Mouse (Mus musculus) midbrain, embryonic 16.5 days (tissue): Measurements from ENCODE around the gene Uvrag. TPM values are rescaled to one million over a fixed set of nuclear protein-coding genes. Genes with fewer than 3 reads are reported as not detected.

Source experiments
- ATAC-seq: fragments of 200-750 bp; cut with Nextera tagmentation; 2 replicates; pipeline ENCODE4 v1.8.0; 2017; ENCODE audit warnings: moderate TSS enrichment
- H3K27ac ChIP-seq: fragments of 300-500 bp; sonication (generic); 2 replicates; pipeline ENCODE4 v1.5.1; 2014; ENCODE audit warnings: mild to moderate bottlenecking, low read length, mixed read lengths
- H3K27me3 ChIP-seq: fragments of 300-500 bp; sonication (generic); 2 replicates; pipeline ENCODE4 v1.6.1; 2014; ENCODE audit warnings: low read depth, low read length, mixed read lengths; ENCODE audit not compliant: control insufficient read depth, insufficient read depth
- H3K36me3 ChIP-seq: fragments of 300-500 bp; sonication (generic); 2 replicates; pipeline ENCODE4 v1.6.1; 2014; ENCODE audit warnings: mild to moderate bottlenecking, low read length, moderate library complexity, mixed read lengths; ENCODE audit not compliant: control insufficient read depth, insufficient read depth
- H3K4me1 ChIP-seq: fragments of 300-500 bp; sonication (generic); 2 replicates; pipeline ENCODE4 v1.6.1; 2014; ENCODE audit warnings: mild to moderate bottlenecking, low read length, mixed read lengths; ENCODE audit not compliant: control insufficient read depth, insufficient read depth
- H3K4me2 ChIP-seq: fragments of 300-500 bp; sonication (generic); 2 replicates; pipeline ENCODE4 v1.6.1; 2014; ENCODE audit warnings: mild to moderate bottlenecking, low read length, mixed read lengths
- H3K4me3 ChIP-seq: fragments of 300-500 bp; sonication (generic); 2 replicates; pipeline ENCODE4 v1.5.1; 2014; ENCODE audit warnings: low read depth, mild to moderate bottlenecking, low read length, moderate library complexity, mixed read lengths
- H3K9ac ChIP-seq: fragments of 300-500 bp; sonication (generic); 2 replicates; pipeline ENCODE4 v1.6.1; 2014; ENCODE audit warnings: low read depth, low read length, mixed read lengths
- H3K9me3 ChIP-seq: fragments of 300-500 bp; sonication (generic); replicated peaks from 2 replicates; pipeline ENCODE4 v1.6.1; 2014; ENCODE audit warnings: mild to moderate bottlenecking, low read length, mixed read lengths; ENCODE audit not compliant: control insufficient read depth, poor library complexity, severe bottlenecking
- WGBS: fragments of 180-500 bp; shearing (Covaris S2); extraction: QIAGEN DNeasy Blood & Tissue Kit; methylation state at CpG from one replicate; pipeline ENCODE4 v1.1.7; 2014; 5-methylcytosine and 5-hydroxymethylcytosine counted together
- polyA plus RNA-seq: library from polyadenylated mRNA; unstranded; fragments of >200 nt; fragmentation: Nextera tagmentation; extraction: Ambion mirVana; gene quantifications from 2 replicates; pipeline ENCODE4 v1.2.1, GENCODE M21; 2015

The Uvrag gene
- polyA plus RNA-seq, 1 experiment from 2014 or later, result 16.0 TPM

- Histone ChIP-seq H3K27me3 (no peaks in the 10 kb centered on the region), H3K4me2 (no peak overlapping the region), H3K9ac (no peak overlapping the region), H3K36me3 (no peaks in the 10 kb centered on the region), H3K4me1 (no peaks in the 10 kb centered on the region), H3K9me3 (no peaks in the 10 kb centered on the region), H3K4me3 (no peak overlapping the region), H3K27ac (no peak overlapping the region)
- ATAC-seq, result no peak
- WGBS, result 92% methylated on average over 3 of the region's 3 CpGs
Observed at GRCm38 (mm10) chr7:99023931-99024330, 117.0 kb downstream of the Uvrag start.

GRCm38 (mm10) chr7:99021277-99021676 is 119.7 kb downstream of the Uvrag start:
- no peak overlapping the region for H3K27ac ChIP-seq
- WGBS, result 46% methylated on average over 4 of the region's 4 CpGs
- no peak for ATAC-seq

GRCm38 (mm10) chr7:99020353-99020752 is 120.6 kb downstream of the Uvrag start:
- Histone ChIP-seq H3K4me3 (no peak overlapping the region), H3K4me1 (no peaks in the 10 kb centered on the region), H3K27ac (no peak overlapping the region), H3K36me3 (no peaks in the 10 kb centered on the region), H3K9me3 (no peaks in the 10 kb centered on the region), H3K4me2 (no peak overlapping the region), H3K9ac (no peak overlapping the region), H3K27me3 (no peaks in the 10 kb centered on the region)
- no peak for ATAC-seq
- WGBS, result 64% methylated on average over 4 of the region's 4 CpGs

More at GRCm38 (mm10) chr7:99021277-99021676, 119.7 kb downstream of the Uvrag start:
- Histone ChIP-seq H3K27me3 (no peaks in the 10 kb centered on the region), H3K9ac (no peak overlapping the region), H3K36me3 (no peaks in the 10 kb centered on the region), H3K4me1 (no peaks in the 10 kb centered on the region), H3K4me2 (no peak overlapping the region), H3K4me3 (no peak overlapping the region), H3K9me3 (no peaks in the 10 kb centered on the region)

GRCm38 (mm10) chr7:99017224-99017844 is 123.6 kb downstream of the Uvrag start:
- Histone ChIP-seq H3K4me2 (no peak overlapping the region), H3K4me1 (no peaks in the 10 kb centered on the region), H3K27me3 (no peaks in the 10 kb centered on the region), H3K27ac (no peak overlapping the region), H3K9me3 (no peaks in the 10 kb centered on the region), H3K4me3 (no peak overlapping the region), H3K36me3 (no peaks in the 10 kb centered on the region), H3K9ac (no peak overlapping the region)
- no peak for ATAC-seq
- 69% methylated on average over 2 of the region's 2 CpGs for WGBS

- Histone ChIP-seq H3K27ac (no peak overlapping the region), H3K9ac (no peak overlapping the region), H3K27me3 (no peaks in the 10 kb centered on the region), H3K4me1 (no peaks in the 10 kb centered on the region), H3K36me3 (no peaks in the 10 kb centered on the region), H3K9me3 (no peaks in the 10 kb centered on the region), H3K4me2 (no peak overlapping the region), H3K4me3 (no peak overlapping the region)
- ATAC-seq, result no peak
- WGBS, result 79% methylated on average over 8 of the region's 8 CpGs
Observed at GRCm38 (mm10) chr7:99015914-99016313, 125.0 kb downstream of the Uvrag start.

- H3K4me2 ChIP-seq, result peak overlapping the region; percentile 1; the same call in 1 of the 2 replicates
- 0 out of 2 replicates have a peak overlapping the region, but pooled peaks have one; percentile 20 for H3K27ac ChIP-seq
- peak overlapping the region; percentile 10; the same call in 1 of the 2 replicates for H3K9ac ChIP-seq
- ATAC-seq, result peak; percentile 62
- H3K4me3 ChIP-seq, result no peak overlapping the region
- H3K36me3 ChIP-seq, result no peaks in the 10 kb centered on the region
- 73% methylated on average over 17 of the region's 17 CpGs for WGBS
- H3K4me1 ChIP-seq, result no peaks in the 10 kb centered on the region
- H3K9me3 ChIP-seq, result no peaks in the 10 kb centered on the region
- H3K27me3 ChIP-seq, result no peaks in the 10 kb centered on the region
Observed at GRCm38 (mm10) chr7:99015419-99015818, 125.5 kb downstream of the Uvrag start.

- Histone ChIP-seq H3K27ac (no peak overlapping the region), H3K36me3 (no peaks in the 10 kb centered on the region)
Observed at GRCm38 (mm10) chr7:99014620-99015019, 126.3 kb downstream of the Uvrag start.

GRCm38 (mm10) chr7:99007506-99008354 is 133.2 kb downstream of the Uvrag start:
- H3K27me3 ChIP-seq, result no peaks in the 10 kb centered on the region
- H3K27ac ChIP-seq, result no peak overlapping the region
- 86% methylated on average over 16 of the region's 16 CpGs for WGBS
- H3K9me3 ChIP-seq, result no peaks in the 10 kb centered on the region
- H3K4me2 ChIP-seq, result no peak overlapping the region
- no peak overlapping the region for H3K4me3 ChIP-seq
- no peak for ATAC-seq
- H3K4me1 ChIP-seq, result no peaks in the 10 kb centered on the region
- H3K36me3 ChIP-seq, result no peaks in the 10 kb centered on the region
- H3K9ac ChIP-seq, result no peak overlapping the region

More at GRCm38 (mm10) chr7:99014620-99015019, 126.3 kb downstream of the Uvrag start:
- no peak for ATAC-seq
- Histone ChIP-seq H3K9me3 (no peaks in the 10 kb centered on the region), H3K9ac (no peak overlapping the region), H3K4me1 (no peaks in the 10 kb centered on the region), H3K4me2 (no peak overlapping the region), H3K27me3 (no peaks in the 10 kb centered on the region), H3K4me3 (no peak overlapping the region)
- 68% methylated on average over 4 of the region's 4 CpGs for WGBS

GRCm38 (mm10) chr7:99003231-99003630 is 137.7 kb downstream of the Uvrag start:
- Histone ChIP-seq H3K27me3 (no peaks in the 10 kb centered on the region), H3K4me2 (no peak overlapping the region), H3K9ac (no peak overlapping the region), H3K9me3 (no peaks in the 10 kb centered on the region), H3K27ac (no peak overlapping the region), H3K36me3 (no peaks in the 10 kb centered on the region), H3K4me3 (no peak overlapping the region), H3K4me1 (no peaks in the 10 kb centered on the region)
- WGBS, result 90% methylated on average over 6 of the region's 6 CpGs
- ATAC-seq, result no peak
